Mouse (Mus musculus): ENCODE data around the gene Nkain4. TPM values are rescaled to one million over a fixed set of nuclear protein-coding genes. Genes with fewer than 3 reads are reported as not detected.

Gene Nkain4
- total and polyA plus RNA-seq, 3 experiments = not detected

GRCm38 (mm10) chr2:180949947-180950346, 4.6 kb downstream of the Nkain4 start:
- Histone ChIP-seq H3K27me3 (ENCODE audit: control insufficient read depth in 1 of 2, insufficient read depth in 2 of 2, low read length in 2 of 2) (peaks cover 14 to 15% of the 10 kb centered on the region in 2 experiments), H3K79me2 (ENCODE audit: control insufficient read depth, insufficient read depth, low read length, poor library complexity) (no peaks in the 10 kb centered on the region), H3K4me3 (ENCODE audit: control insufficient read depth in 1 of 2, insufficient read depth in 1 of 2, low read depth in 2 of 2, low read length in 2 of 2) (no peak overlapping the region), H3K4me1 (ENCODE audit: control insufficient read depth in 1 of 2, insufficient read depth in 2 of 2, low read length in 2 of 2) (no peaks in the 10 kb centered on the region), H3K27ac (ENCODE audit: control insufficient read depth, low read depth, low read length) (no peak overlapping the region), H3K9ac (ENCODE audit: control insufficient read depth, low read depth, low read length, poor library complexity, severe bottlenecking) (no peak overlapping the region), H3K36me3 (ENCODE audit: control insufficient read depth in 1 of 2, insufficient read depth in 2 of 2, low read length in 2 of 2) (no peaks in the 10 kb centered on the region), H3K9me3 (replicated peaks; ENCODE audit: insufficient read depth, low read length) (no peaks in the 10 kb centered on the region)
- DNase-seq (ENCODE audit: low read depth, low spot score) = no peak
- TF ChIP-seq RAD21 (IDR thresholded peaks at IDR 0.05; ENCODE audit: low read depth, low read length) (no peak), TCF12 (IDR thresholded peaks at IDR 0.05; ENCODE audit: low read depth, low read length) (no peak), ELF1 (IDR thresholded peaks at IDR 0.05; ENCODE audit: low read depth, low read length) (no peak)

GRCm38 (mm10) chr2:180941869-180942268, 12.6 kb downstream of the Nkain4 start:
- no peak overlapping the region for H3K4me3 ChIP-seq (ENCODE audit: control insufficient read depth in 1 of 2, insufficient read depth in 1 of 2, low read depth in 2 of 2, low read length in 2 of 2)
- no peaks in the 10 kb centered on the region for H3K9me3 ChIP-seq (replicated peaks; ENCODE audit: insufficient read depth, low read length)
- H3K9ac ChIP-seq (ENCODE audit: control insufficient read depth, low read depth, low read length, poor library complexity, severe bottlenecking) = no peak overlapping the region
- TF ChIP-seq POLR2A (IDR thresholded peaks at IDR 0.05; ENCODE audit: control insufficient read depth in 1 of 2, insufficient read depth in 1 of 2, low read depth in 1 of 2, low read length in 2 of 2, poor library complexity in 1 of 2) (no peak), SIN3A (IDR thresholded peaks at IDR 0.05; ENCODE audit: low read length) (no peak), ZC3H11A (IDR thresholded peaks at IDR 0.05; ENCODE audit: low read depth, low read length) (no peak), CTCF (IDR thresholded peaks at IDR 0.05 in 2 of 3, conservative IDR thresholded peaks at IDR 0.05 in 1 of 3; ENCODE audit: control insufficient read depth in 1 of 3, insufficient read depth in 1 of 3, low read depth in 2 of 3, low read length in 3 of 3, poor library complexity in 1 of 3, severe bottlenecking in 1 of 3) (no peak), TBP (IDR thresholded peaks at IDR 0.05; ENCODE audit: low read depth, low read length) (no peak), TAL1 (IDR thresholded peaks at IDR 0.05; ENCODE audit: low read length) (no peak), MAZ (IDR thresholded peaks at IDR 0.05; ENCODE audit: low read depth, low read length) (no peak), GABPA (IDR thresholded peaks at IDR 0.05; ENCODE audit: low read depth, low read length) (no peak), MXI1 (IDR thresholded peaks at IDR 0.05; ENCODE audit: low read depth, low read length) (no peak), GATA1 (IDR thresholded peaks at IDR 0.05; ENCODE audit: low read depth, low read length) (no peak), MEF2A (IDR thresholded peaks at IDR 0.05; ENCODE audit: extremely low read depth, insufficient replicate concordance, low read depth, low read length, poor library complexity, severe bottlenecking) (no peak), ZNF384 (IDR thresholded peaks at IDR 0.05; ENCODE audit: low read depth, low read length) (no peak), ZMIZ1 (IDR thresholded peaks at IDR 0.05; ENCODE audit: low read depth, low read length) (no peak), SMC3 (IDR thresholded peaks at IDR 0.05; ENCODE audit: low read depth, low read length) (no peak), CHD1 (IDR thresholded peaks at IDR 0.05; ENCODE audit: low read depth, low read length) (no peak), UBTF (IDR thresholded peaks at IDR 0.05; ENCODE audit: borderline replicate concordance, insufficient read depth, low read depth, low read length) (no peak), POLR2AphosphoS5 (IDR thresholded peaks at IDR 0.05; ENCODE audit: borderline replicate concordance, low read depth, low read length) (no peak), ZKSCAN1 (IDR thresholded peaks at IDR 0.05; ENCODE audit: low read depth, low read length) (no peak), MYC (IDR thresholded peaks at IDR 0.05; ENCODE audit: low read depth, low read length) (no peak), NRF1 (IDR thresholded peaks at IDR 0.05; ENCODE audit: insufficient read depth, low read depth, low read length, poor library complexity, severe bottlenecking) (no peak)
- H3K27me3 ChIP-seq (ENCODE audit: control insufficient read depth in 1 of 2, insufficient read depth in 2 of 2, low read length in 2 of 2) = peaks cover 2 to 3% of the 10 kb centered on the region in 2 experiments; a peak in 2 of 4 replicates
- H3K79me2 ChIP-seq (ENCODE audit: control insufficient read depth, insufficient read depth, low read length, poor library complexity) = no peaks in the 10 kb centered on the region
- H3K36me3 ChIP-seq (ENCODE audit: control insufficient read depth in 1 of 2, insufficient read depth in 2 of 2, low read length in 2 of 2) = no peaks in the 10 kb centered on the region
- H3K27ac ChIP-seq (ENCODE audit: control insufficient read depth, low read depth, low read length) = no peak overlapping the region
- no peaks in the 10 kb centered on the region for H3K4me1 ChIP-seq (ENCODE audit: control insufficient read depth in 1 of 2, insufficient read depth in 2 of 2, low read length in 2 of 2)
- DNase-seq (ENCODE audit: low read depth, low spot score) = no peak

Data from MEL (cell line).